Mouse (Mus musculus): ENCODE data around the gene Runx2.

- TF ChIP-seq MAFK (IDR thresholded peaks at IDR 0.05; ENCODE audit: insufficient read depth, low read depth, low read length): no peak
- TF ChIP-seq HCFC1 (IDR thresholded peaks at IDR 0.05; ENCODE audit: borderline replicate concordance, insufficient read depth, low read length): no peak
- no peak for TF ChIP-seq ZC3H11A (IDR thresholded peaks at IDR 0.05; ENCODE audit: borderline replicate concordance, low read depth, low read length)
Observed at GRCm38 (mm10) chr17:44819816-44820215, 5.2 kb upstream of the Runx2 start.

All from ES-E14 (cell line).